Mouse (Mus musculus) cerebellum, adult 2 months (tissue): ENCODE results near the gene Samd13.

Experiments
- CTCF ChIP-seq: fragments of 200-500 bp; IDR thresholded peaks from 2 replicates; pipeline ENCODE4 v1.5.1; 2011; ENCODE audit warnings: low read depth, mild to moderate bottlenecking, control low read depth, low read length, moderate library complexity, borderline replicate concordance; ENCODE audit not compliant: insufficient read depth
- POLR2A ChIP-seq: fragments of 200-500 bp; IDR thresholded peaks from 2 replicates; pipeline ENCODE4 v1.6.1; 2011; ENCODE audit warnings: low read length, control low read depth, borderline replicate concordance; ENCODE audit not compliant: insufficient read depth

DNA sequence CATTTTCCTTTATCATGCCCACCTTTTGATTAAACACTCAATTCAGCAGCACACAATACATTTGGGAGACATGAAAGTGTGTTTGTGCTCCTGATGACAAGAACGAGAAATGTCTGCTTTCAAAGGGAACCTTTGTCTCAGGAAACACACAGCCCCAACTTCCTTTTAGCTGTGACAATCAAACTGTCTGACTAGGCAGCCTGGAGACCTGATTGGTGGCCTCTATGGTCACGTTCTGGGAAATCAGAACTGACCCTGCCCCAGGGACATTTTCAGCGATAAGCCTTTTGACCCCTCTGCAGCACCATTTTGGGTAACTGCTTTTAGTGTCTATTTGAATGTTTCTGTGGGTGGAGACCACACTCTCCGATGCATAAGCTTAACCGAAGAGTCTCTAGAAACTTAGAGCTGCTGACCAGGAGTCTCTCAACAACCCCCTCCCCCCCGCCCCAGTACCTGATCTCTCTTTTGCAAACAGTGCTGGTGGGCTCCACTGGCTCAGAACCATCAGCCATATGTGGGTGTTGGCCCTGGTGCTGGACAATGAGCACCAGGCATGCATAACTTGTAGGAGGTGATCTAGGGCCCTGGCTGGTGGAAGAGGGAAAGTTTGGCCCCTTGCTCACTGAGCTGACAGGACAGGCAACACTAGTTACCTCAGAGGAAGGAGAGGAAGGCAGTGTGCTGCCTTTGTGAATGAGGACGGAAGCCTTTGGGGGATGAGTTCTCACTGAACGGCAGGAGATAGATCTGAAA, 57.0 kb downstream of the Samd13 start:
- no peak for TF ChIP-seq POLR2A
- no peak for TF ChIP-seq CTCF
